Mouse (Mus musculus) forebrain, embryonic 13.5 days (tissue): ENCODE results near the gene Samhd1. TPM values are rescaled to one million over a fixed set of nuclear protein-coding genes. Genes with fewer than 3 reads are reported as not detected.

Experiments
- ATAC-seq: fragments of 200-750 bp; cut with Nextera tagmentation; 2 replicates; pipeline ENCODE4 v1.8.0; 2017
- H3K27ac ChIP-seq: fragments of 300-500 bp; sonication (generic); 2 replicates; pipeline ENCODE4 v1.5.1; 2015; ENCODE audit warnings: inconsistent platforms, mild to moderate bottlenecking, moderate library complexity
- H3K27me3 ChIP-seq: fragments of 300-500 bp; sonication (generic); 2 replicates; pipeline ENCODE4 v1.6.1; 2015; ENCODE audit warnings: mild to moderate bottlenecking, inconsistent platforms
- H3K36me3 ChIP-seq: fragments of 300-500 bp; sonication (generic); 2 replicates; pipeline ENCODE4 v1.6.1; 2015; ENCODE audit warnings: mild to moderate bottlenecking, inconsistent platforms; ENCODE audit not compliant: poor library complexity, severe bottlenecking
- H3K4me1 ChIP-seq: fragments of 300-500 bp; sonication (generic); 2 replicates; pipeline ENCODE4 v1.6.1; 2015; ENCODE audit warnings: inconsistent platforms
- H3K4me2 ChIP-seq: fragments of 300-500 bp; sonication (generic); 2 replicates; pipeline ENCODE4 v1.6.1; 2015; ENCODE audit warnings: inconsistent platforms, mild to moderate bottlenecking, moderate library complexity
- H3K4me3 ChIP-seq: fragments of 300-500 bp; sonication (generic); 2 replicates; pipeline ENCODE4 v1.5.1; 2015; ENCODE audit warnings: mild to moderate bottlenecking, inconsistent platforms
- H3K9ac ChIP-seq: fragments of 300-500 bp; sonication (generic); 2 replicates; pipeline ENCODE4 v1.6.1; 2015; ENCODE audit warnings: mild to moderate bottlenecking, inconsistent platforms
- H3K9me3 ChIP-seq: fragments of 300-500 bp; sonication (generic); replicated peaks from 2 replicates; pipeline ENCODE4 v1.6.1; 2016; ENCODE audit warnings: inconsistent platforms
- WGBS: fragments of 180-500 bp; shearing (Covaris S2); methylation state at CpG from one replicate; pipeline ENCODE4 v1.1.7; 2015; 5-methylcytosine and 5-hydroxymethylcytosine counted together
- polyA plus RNA-seq: library from polyadenylated mRNA; unstranded; fragments of >200 nt; fragmentation: Nextera tagmentation; extraction: Ambion mirVana; gene quantifications from 2 replicates; pipeline ENCODE4 v1.2.1, GENCODE M21; 2015

Gene Samhd1
- polyA plus RNA-seq, 1 experiment from 2014 or later, result 13.9 TPM

DNA sequence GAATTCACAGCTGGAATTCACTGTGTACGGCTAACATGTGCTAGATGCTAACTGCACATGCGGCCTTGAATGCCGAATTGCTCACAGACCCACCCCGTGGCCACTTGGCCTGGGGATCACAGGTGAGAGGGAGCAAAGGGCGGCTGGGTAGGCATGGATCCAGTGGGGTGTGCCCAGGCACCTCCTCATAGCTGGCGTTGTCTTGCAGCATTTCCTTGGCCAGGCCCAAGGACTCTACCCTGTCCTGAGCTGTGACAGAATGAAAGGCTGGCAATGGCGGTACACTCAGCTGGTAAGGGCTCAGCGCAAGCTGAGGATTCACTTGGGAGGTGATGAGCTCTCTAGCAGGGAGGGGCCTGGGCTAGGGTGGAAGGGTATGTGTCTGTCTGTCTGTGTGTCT, 48.3 kb downstream of the Samhd1 start, which contains the start of gene Tldc2:
Gene Tldc2 (plus strand): TSS at position 260 of the 400 bp plus-strand sequence.
- no peak for ATAC-seq
- H3K4me3 ChIP-seq, result no peak within 1 kb of the TSS
- no peak within 1 kb of the TSS for H3K27ac ChIP-seq
- 84% methylated on average over 8 of the region's 8 CpGs for WGBS
- no peak within 1 kb of the TSS for H3K4me2 ChIP-seq
- H3K9me3 ChIP-seq, result no peaks in the 10 kb centered on the region
- no peaks in the 10 kb centered on the region for H3K27me3 ChIP-seq
- no peaks in the 10 kb centered on the region for H3K36me3 ChIP-seq
- peaks cover 11% of the 10 kb centered on the region for H3K4me1 ChIP-seq
- H3K9ac ChIP-seq, result no peak within 1 kb of the TSS; the same call in 1 of the 2 replicates

- Histone ChIP-seq H3K9me3 (no peaks in the 10 kb centered on the region), H3K4me2 (no peak overlapping the region), H3K27me3 (no peaks in the 10 kb centered on the region), H3K36me3 (no peaks in the 10 kb centered on the region), H3K27ac (no peak overlapping the region), H3K4me3 (no peak overlapping the region), H3K4me1 (peaks cover 9% of the 10 kb centered on the region; the same call in 1 of the 2 replicates), H3K9ac (no peak overlapping the region)
- 87% methylated on average over 7 of the region's 7 CpGs for WGBS
- no peak for ATAC-seq
These were observed 50.1 kb downstream of the Samhd1 start for GRCm38 (mm10) chr2:157084831-157085585.

GRCm38 (mm10) chr2:157081960-157082359, 53.1 kb downstream of the Samhd1 start:
- Histone ChIP-seq H3K4me2 (no peak overlapping the region), H3K27ac (peak overlapping the region; percentile 48; the same call in 1 of the 2 replicates), H3K4me3 (no peak overlapping the region), H3K36me3 (no peaks in the 10 kb centered on the region), H3K4me1 (peaks cover 22% of the 10 kb centered on the region), H3K9ac (no peak overlapping the region), H3K27me3 (no peaks in the 10 kb centered on the region), H3K9me3 (no peaks in the 10 kb centered on the region)
- WGBS, result 29% methylated on average over 7 of the region's 7 CpGs
- no peak for ATAC-seq

DNA sequence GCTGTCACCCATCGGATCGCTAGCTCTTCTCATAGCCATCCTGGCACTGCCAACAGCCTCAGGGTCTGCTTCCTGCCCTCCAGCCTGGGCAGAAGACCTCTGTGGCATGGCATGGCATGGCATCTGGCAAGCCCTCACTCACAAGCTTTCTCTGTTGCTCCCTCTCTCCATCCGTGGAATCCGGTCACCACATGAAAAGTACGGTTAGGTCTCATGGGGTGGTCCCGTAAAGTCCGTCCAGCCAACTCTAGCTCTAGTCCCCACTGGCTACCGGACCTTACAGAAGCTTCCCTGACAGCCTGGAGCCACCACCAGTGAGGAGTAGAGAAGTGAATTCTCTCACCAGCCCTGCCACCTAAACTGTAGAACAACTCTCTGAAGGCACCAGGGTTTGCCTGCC, 53.7 kb downstream of the Samhd1 start:
- H3K36me3 ChIP-seq, result peaks cover 5% of the 10 kb centered on the region; the same call in 1 of the 2 replicates
- 95% methylated on average over 8 of the region's 8 CpGs for WGBS
- ATAC-seq, result no peak
- H3K27ac ChIP-seq, result no peak overlapping the region
- H3K4me2 ChIP-seq, result no peak overlapping the region
- H3K9ac ChIP-seq, result no peak overlapping the region
- no peaks in the 10 kb centered on the region for H3K27me3 ChIP-seq
- no peaks in the 10 kb centered on the region for H3K9me3 ChIP-seq
- H3K4me3 ChIP-seq, result no peak overlapping the region
- H3K4me1 ChIP-seq, result peaks cover 29% of the 10 kb centered on the region

- H3K36me3 ChIP-seq, result peaks cover 8% of the 10 kb centered on the region; the same call in 1 of the 2 replicates
- H3K4me3 ChIP-seq, result peak overlapping the region; percentile 98
- 0 out of 2 replicates have a peak, but pooled peaks have one; percentile 16 for ATAC-seq
- H3K9me3 ChIP-seq, result no peaks in the 10 kb centered on the region
- peaks cover 42% of the 10 kb centered on the region for H3K4me1 ChIP-seq
- peak overlapping the region; percentile 97 for H3K27ac ChIP-seq
- peak overlapping the region; percentile 99 for H3K9ac ChIP-seq
- H3K27me3 ChIP-seq, result no peaks in the 10 kb centered on the region
- 11% methylated on average over 16 of the region's 16 CpGs for WGBS
- peak overlapping the region; percentile 100 for H3K4me2 ChIP-seq
These were observed 55.3 kb downstream of the Samhd1 start for GRCm38 (mm10) chr2:157079701-157080180.

GRCm38 (mm10) chr2:157078793-157079700, 56.0 kb downstream of the Samhd1 start, which contains the start of gene Soga1:
Gene Soga1 (minus strand): TSS chr2:157079254.
- no peaks in the 10 kb centered on the region for H3K27me3 ChIP-seq
- H3K36me3 ChIP-seq, result peaks cover 8% of the 10 kb centered on the region; the same call in 1 of the 2 replicates
- peak within 1 kb of the TSS; percentile 99 for H3K9ac ChIP-seq
- peak; percentile 87 for ATAC-seq
- H3K27ac ChIP-seq, result peak within 1 kb of the TSS; percentile 97
- H3K4me1 ChIP-seq, result peaks cover 49% of the 10 kb centered on the region
- peak within 1 kb of the TSS; percentile 100 for H3K4me2 ChIP-seq
- no peaks in the 10 kb centered on the region for H3K9me3 ChIP-seq
- WGBS, result under 1% methylated on average over 105 of the region's 136 CpGs
- H3K4me3 ChIP-seq, result peak within 1 kb of the TSS; percentile 98

GRCm38 (mm10) chr2:157078059-157078792, 56.8 kb downstream of the Samhd1 start:
- Histone ChIP-seq H3K27me3 (no peaks in the 10 kb centered on the region), H3K4me2 (peak overlapping the region; percentile 100), H3K27ac (peak overlapping the region; percentile 97), H3K36me3 (peaks cover 13% of the 10 kb centered on the region), H3K4me1 (peaks cover 57% of the 10 kb centered on the region), H3K9me3 (no peaks in the 10 kb centered on the region), H3K4me3 (peak overlapping the region; percentile 98), H3K9ac (peak overlapping the region; percentile 99)
- WGBS, result 0% methylated on average over 66 of the region's 79 CpGs
- ATAC-seq, result peak; percentile 10; the same call in 1 of the 2 replicates

GRCm38 (mm10) chr2:157077641-157078058, 57.4 kb downstream of the Samhd1 start:
- no peak for ATAC-seq
- H3K4me1 ChIP-seq, result peaks cover 63% of the 10 kb centered on the region
- H3K4me2 ChIP-seq, result peak overlapping the region; percentile 100
- H3K9me3 ChIP-seq, result no peaks in the 10 kb centered on the region
- H3K36me3 ChIP-seq, result peaks cover 19% of the 10 kb centered on the region
- under 1% methylated on average over 15 of the region's 15 CpGs for WGBS
- no peaks in the 10 kb centered on the region for H3K27me3 ChIP-seq
- H3K9ac ChIP-seq, result peak overlapping the region; percentile 99
- peak overlapping the region; percentile 97 for H3K27ac ChIP-seq
- peak overlapping the region; percentile 98 for H3K4me3 ChIP-seq

DNA sequence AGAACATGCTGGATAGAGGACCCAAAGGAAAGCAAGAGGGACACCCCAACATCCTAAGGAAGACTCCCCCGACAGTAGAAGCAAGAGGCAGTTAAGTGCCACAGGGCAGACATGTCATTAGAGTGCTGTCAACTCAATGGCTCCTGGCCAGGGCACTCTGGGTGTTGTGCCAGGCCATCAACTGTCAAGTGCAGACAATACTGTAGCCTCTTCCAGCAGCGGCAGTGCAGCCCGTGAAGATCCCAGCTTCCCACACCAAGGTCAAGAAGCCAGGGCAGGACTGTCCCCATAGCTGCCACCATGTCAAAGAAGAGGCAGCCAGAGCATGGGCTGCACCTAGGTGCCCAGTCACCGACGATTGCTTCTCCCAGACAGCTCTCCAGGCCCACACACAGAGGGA, 57.9 kb downstream of the Samhd1 start:
- ATAC-seq, result no peak
- peak overlapping the region; percentile 99 for H3K9ac ChIP-seq
- H3K4me3 ChIP-seq, result peak overlapping the region; percentile 98
- H3K27me3 ChIP-seq, result no peaks in the 10 kb centered on the region
- 13% methylated on average over 5 of the region's 5 CpGs for WGBS
- peak overlapping the region; percentile 100 for H3K4me2 ChIP-seq
- no peaks in the 10 kb centered on the region for H3K9me3 ChIP-seq
- H3K4me1 ChIP-seq, result peaks cover 66% of the 10 kb centered on the region
- H3K36me3 ChIP-seq, result peaks cover 23% of the 10 kb centered on the region
- peak overlapping the region; percentile 97; the same call in 1 of the 2 replicates for H3K27ac ChIP-seq

DNA sequence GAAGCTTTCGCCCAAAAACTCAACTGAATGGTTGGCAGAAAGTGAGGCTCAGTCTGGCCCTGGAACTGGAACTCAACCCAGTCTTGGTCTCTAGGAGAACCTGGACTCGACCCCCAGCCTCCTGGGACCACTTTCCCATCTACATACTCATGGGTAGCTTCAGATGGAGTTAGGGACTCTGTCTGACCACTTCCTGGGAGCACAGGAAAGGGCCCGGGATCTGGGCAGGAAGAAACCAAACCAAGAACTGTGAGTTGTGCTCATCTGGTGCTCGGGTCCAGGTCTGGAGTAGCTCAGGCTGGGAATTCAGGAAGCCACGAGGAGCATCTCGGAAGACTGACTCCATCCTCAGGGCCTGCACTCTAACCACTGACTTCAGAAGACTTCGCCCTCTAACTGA, 58.5 kb downstream of the Samhd1 start:
- WGBS, result 89% methylated on average over 7 of the region's 7 CpGs
- no peaks in the 10 kb centered on the region for H3K27me3 ChIP-seq
- peak overlapping the region; percentile 98 for H3K4me3 ChIP-seq
- H3K27ac ChIP-seq, result no peak overlapping the region
- H3K4me2 ChIP-seq, result peak overlapping the region; percentile 100
- peak overlapping the region; percentile 99; the same call in 1 of the 2 replicates for H3K9ac ChIP-seq
- peaks cover 23% of the 10 kb centered on the region for H3K36me3 ChIP-seq
- no peak for ATAC-seq
- H3K9me3 ChIP-seq, result no peaks in the 10 kb centered on the region
- H3K4me1 ChIP-seq, result peaks cover 68% of the 10 kb centered on the region

DNA sequence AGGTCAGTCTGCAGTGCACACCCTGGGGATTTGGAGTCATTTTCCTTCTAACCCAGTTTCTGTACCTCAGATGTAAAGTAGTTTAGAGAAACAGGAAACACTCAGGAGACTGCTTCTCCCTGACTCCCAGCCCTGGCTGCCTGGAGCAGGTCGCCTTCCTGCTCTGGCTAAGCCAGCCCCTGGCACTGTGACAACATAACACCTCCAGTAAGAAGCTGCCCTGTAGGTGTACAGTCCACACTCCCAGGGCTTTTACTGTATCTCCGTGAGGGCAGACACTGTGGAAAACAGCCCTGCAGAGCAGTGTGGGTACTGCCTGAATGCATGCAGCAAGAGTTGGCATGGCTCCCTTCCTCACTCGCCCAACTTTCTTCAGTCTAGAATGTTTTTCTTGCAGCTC, 59.4 kb downstream of the Samhd1 start:
- ATAC-seq, result no peak
- peaks cover 23% of the 10 kb centered on the region for H3K36me3 ChIP-seq
- peak overlapping the region; percentile 99; the same call in 1 of the 2 replicates for H3K9ac ChIP-seq
- peaks cover 77% of the 10 kb centered on the region for H3K4me1 ChIP-seq
- peak overlapping the region; percentile 98 for H3K4me3 ChIP-seq
- no peaks in the 10 kb centered on the region for H3K9me3 ChIP-seq
- H3K27ac ChIP-seq, result no peak overlapping the region
- 61% methylated on average over 3 of the region's 3 CpGs for WGBS
- H3K27me3 ChIP-seq, result no peaks in the 10 kb centered on the region
- H3K4me2 ChIP-seq, result peak overlapping the region; percentile 100
